ENCODE assay signal across 30 mouse cellular contexts in genomic region chr8:91975460-91975859, GRCm38 (mm10).
"Had no signal": no experiment of that assay in that cellular context is flagged by ENCODE, and none has a peak within 500 bp of the region (broad histone marks: within the 10 kb centered on the region; RNA-seq: fewer than 3 reads in every experiment).

No protein-coding gene starts in this region.

- DNase-seq: left cerebral cortex, postnatal 4 days; liver; liver, embryonic 13.5 days; liver, postnatal 0 days; lung, adult 18-20 months; lung, adult 2 months; lung, embryonic 14.5 days; lung, postnatal 10 days; lung, postnatal 14 days; lung, postnatal 36 days; lung, postnatal 4 days; midbrain, embryonic 14.5 days had no signal

- H3K9ac ChIP-seq: limb, embryonic 12.5 days; limb, embryonic 13.5 days; limb, embryonic 15.5 days; liver, embryonic 12.5 days; liver, embryonic 13.5 days; liver, embryonic 14.5 days; liver, embryonic 15.5 days; liver, postnatal 0 days; lung, embryonic 14.5 days; lung, embryonic 15.5 days; midbrain, embryonic 12.5 days; midbrain, embryonic 13.5 days; midbrain, embryonic 15.5 days; neural tube, embryonic 12.5 days; neural tube, embryonic 13.5 days had no signal

- H3K4me1 ChIP-seq: liver, embryonic 12.5 days; liver, embryonic 13.5 days; liver, embryonic 15.5 days; megakaryocyte, embryonic 14.5 days had no signal

- H3K9me3 ChIP-seq: limb, embryonic 10.5 days; limb, embryonic 12.5 days; limb, embryonic 13.5 days; limb, embryonic 15.5 days; liver, embryonic 12.5 days; liver, embryonic 13.5 days; liver, embryonic 15.5 days; lung, embryonic 15.5 days; midbrain, embryonic 12.5 days; midbrain, embryonic 13.5 days; midbrain, embryonic 15.5 days; neural tube, embryonic 12.5 days; neural tube, embryonic 13.5 days had no signal

- H3K4me3 ChIP-seq: limb, embryonic 10.5 days; limb, embryonic 12.5 days; limb, embryonic 13.5 days; limb, embryonic 15.5 days; liver, embryonic 12.5 days; liver, embryonic 13.5 days; liver, embryonic 15.5 days; lung, embryonic 15.5 days; megakaryocyte, embryonic 14.5 days; midbrain, embryonic 12.5 days; midbrain, embryonic 13.5 days; midbrain, embryonic 15.5 days; myocyte; neural tube, embryonic 12.5 days; neural tube, embryonic 13.5 days had no signal

- H3K4me2 ChIP-seq: limb, embryonic 12.5 days; limb, embryonic 13.5 days; limb, embryonic 15.5 days; liver, embryonic 11.5 days; liver, embryonic 12.5 days; liver, embryonic 13.5 days; liver, embryonic 15.5 days; lung, embryonic 14.5 days; lung, embryonic 15.5 days; midbrain, embryonic 12.5 days; midbrain, embryonic 13.5 days; midbrain, embryonic 15.5 days; neural tube, embryonic 12.5 days; neural tube, embryonic 13.5 days had no signal

- H3K36me3 ChIP-seq: limb, embryonic 10.5 days; limb, embryonic 12.5 days; limb, embryonic 13.5 days; limb, embryonic 15.5 days; liver, embryonic 12.5 days; liver, embryonic 13.5 days; liver, embryonic 15.5 days; lung, embryonic 15.5 days; midbrain, embryonic 12.5 days; midbrain, embryonic 13.5 days; midbrain, embryonic 15.5 days; neural tube, embryonic 12.5 days; neural tube, embryonic 13.5 days had no signal

- H3K27ac ChIP-seq: limb, embryonic 10.5 days; limb, embryonic 12.5 days; limb, embryonic 13.5 days; limb, embryonic 15.5 days; liver, embryonic 12.5 days; liver, embryonic 13.5 days; liver, embryonic 14.5 days; liver, embryonic 15.5 days; lung, embryonic 15.5 days; macrophage; neural tube, embryonic 12.5 days had no signal

- ATAC-seq: liver, embryonic 12.5 days; liver, postnatal 0 days; lung, postnatal 0 days had no signal

- H3K27me3 ChIP-seq: megakaryocyte, embryonic 14.5 days; midbrain, embryonic 15.5 days had no signal
